Mouse (Mus musculus) cortical plate, adult 2 months (tissue): ENCODE measurements around the gene Cdh15.

Experiments
- CTCF ChIP-seq: fragments of 200-500 bp; IDR thresholded peaks from 2 replicates; pipeline ENCODE4 v1.5.1; 2011; ENCODE audit warnings: mild to moderate bottlenecking, control low read depth, low read length; ENCODE audit not compliant: insufficient read depth; ENCODE audit errors: extremely low read depth
- POLR2A ChIP-seq: fragments of 200-500 bp; IDR thresholded peaks from 2 replicates; pipeline ENCODE4 v1.6.1; 2011; ENCODE audit warnings: mild to moderate bottlenecking, low read length, control low read depth; ENCODE audit not compliant: insufficient read depth; ENCODE audit errors: extremely low read depth

- TF ChIP-seq POLR2A (no peak), CTCF (no peak)
These were observed 54.8 kb downstream of the Cdh15 start for GRCm38 (mm10) chr8:122902581-122902980.
